Mouse (Mus musculus) MEL (cell line): ENCODE data around the gene Txnip. TPM values are rescaled to one million over a fixed set of nuclear protein-coding genes. Genes with fewer than 3 reads are reported as not detected.
A peak's percentile ranks its signal among the peaks of the same experiment; 100 is the strongest.

Source experiments
- DNase-seq: peaks from one replicate; pipeline ENCODE4 v3.0.0; 2011; ENCODE audit warnings: low read depth, low spot score
- H3K27ac ChIP-seq: 2 replicates; pipeline ENCODE4 v1.5.1; 2012; ENCODE audit warnings: low read depth, mild to moderate bottlenecking, control low read depth, low read length, moderate library complexity; ENCODE audit not compliant: control insufficient read depth
- H3K27me3 ChIP-seq, 2 experiments: fragments of 150-350 bp in 1 of 2; sonication (generic) in 1 of 2; 2 replicates each; pipeline ENCODE4 v1.6.1; 2012; ENCODE audit warnings: low read length in 2 of 2, mild to moderate bottlenecking in 2 of 2, improper control_type of control experiment in 1 of 2, moderate library complexity in 1 of 2; ENCODE audit not compliant: insufficient read depth in 2 of 2, control insufficient read depth in 1 of 2
- H3K36me3 ChIP-seq, 2 experiments: 2 replicates each; pipeline ENCODE4 v1.6.1; 2012 to 2014; ENCODE audit warnings: low read length in 2 of 2, improper control_type of control experiment in 1 of 2, inconsistent platforms in 1 of 2, mild to moderate bottlenecking in 1 of 2; ENCODE audit not compliant: insufficient read depth in 2 of 2, control insufficient read depth in 1 of 2
- H3K4me1 ChIP-seq, 2 experiments: fragments of 150-350 bp in 1 of 2; sonication (generic) in 1 of 2; 2 replicates each; pipeline ENCODE4 v1.6.1; 2012; ENCODE audit warnings: low read length in 2 of 2, improper control_type of control experiment in 1 of 2, mild to moderate bottlenecking in 1 of 2; ENCODE audit not compliant: insufficient read depth in 2 of 2, control insufficient read depth in 1 of 2
- H3K4me3 ChIP-seq, 2 experiments: fragments of 150-350 bp in 1 of 2; sonication (generic) in 1 of 2; 2 replicates each; pipeline ENCODE4 v1.5.1; 2012; ENCODE audit warnings: low read depth in 2 of 2, low read length in 2 of 2, mild to moderate bottlenecking in 2 of 2, moderate library complexity in 2 of 2, control low read depth in 1 of 2, improper control_type of control experiment in 1 of 2; ENCODE audit not compliant: control insufficient read depth in 1 of 2, insufficient read depth in 1 of 2
- H3K79me2 ChIP-seq: 2 replicates; pipeline ENCODE4 v1.6.1; 2012; ENCODE audit warnings: mild to moderate bottlenecking, low read length, moderate library complexity; ENCODE audit not compliant: control insufficient read depth, poor library complexity, insufficient read depth
- H3K9ac ChIP-seq: 2 replicates; pipeline ENCODE4 v1.6.1; 2012; ENCODE audit warnings: low read depth, mild to moderate bottlenecking, control low read depth, low read length, moderate library complexity; ENCODE audit not compliant: control insufficient read depth, poor library complexity, severe bottlenecking
- H3K9me3 ChIP-seq: fragments of 150-350 bp; sonication (generic); replicated peaks from 2 replicates; pipeline ENCODE4 v1.6.1; 2012; ENCODE audit warnings: mild to moderate bottlenecking, low read length, improper control_type of control experiment, moderate library complexity; ENCODE audit not compliant: insufficient read depth
- BHLHE40 ChIP-seq: IDR thresholded peaks from 2 replicates; pipeline ENCODE4 v1.6.1; 2012; ENCODE audit warnings: low read depth, mild to moderate bottlenecking, inconsistent platforms, low read length, improper control_type of control experiment, borderline replicate concordance
- CTCF ChIP-seq, 3 experiments: IDR thresholded peaks in 2 of 3; conservative IDR thresholded peaks in 1 of 3; 2 replicates each; pipeline ENCODE4 v1.5.1; 2011 to 2012; ENCODE audit warnings: low read length in 3 of 3, low read depth in 2 of 3, mild to moderate bottlenecking in 2 of 3, improper control_type of control experiment in 1 of 3, inconsistent platforms in 1 of 3, mixed read lengths in 1 of 3, moderate library complexity in 1 of 3; ENCODE audit not compliant: control insufficient read depth in 1 of 3, insufficient read depth in 1 of 3, poor library complexity in 1 of 3, severe bottlenecking in 1 of 3
- E2F4 ChIP-seq: IDR thresholded peaks from 2 replicates; pipeline ENCODE4 v1.6.1; 2011; ENCODE audit warnings: low read depth, low read length, improper control_type of control experiment, borderline replicate concordance
- EP300 ChIP-seq, 2 experiments: IDR thresholded peaks; 2 replicates each; pipeline ENCODE4 v1.6.1; 2011; ENCODE audit warnings: improper control_type of control experiment in 2 of 2, low read length in 2 of 2, low read depth in 1 of 2, mild to moderate bottlenecking in 1 of 2
- ETS1 ChIP-seq: IDR thresholded peaks from 2 replicates; pipeline ENCODE4 v1.6.1; 2012; ENCODE audit warnings: low read depth, mild to moderate bottlenecking, inconsistent platforms, low read length, improper control_type of control experiment, moderate library complexity
- GATA1 ChIP-seq: IDR thresholded peaks from 2 replicates; pipeline ENCODE4 v1.6.1; 2011; ENCODE audit warnings: low read depth, low read length, improper control_type of control experiment
- JUND ChIP-seq: IDR thresholded peaks from 2 replicates; pipeline ENCODE4 v1.6.1; 2011; ENCODE audit warnings: low read depth, mild to moderate bottlenecking, improper control_type of control experiment, low read length
- KAT2A ChIP-seq: conservative IDR thresholded peaks from 2 replicates; pipeline ENCODE4 v1.6.1; 2012; ENCODE audit warnings: low read depth, low read length, improper control_type of control experiment, inconsistent platforms
- MAX ChIP-seq: IDR thresholded peaks from 2 replicates; pipeline ENCODE4 v1.6.1; 2011; ENCODE audit warnings: low read length, improper control_type of control experiment
- MAZ ChIP-seq: IDR thresholded peaks from 2 replicates; pipeline ENCODE4 v1.6.1; 2012; ENCODE audit warnings: low read depth, mild to moderate bottlenecking, inconsistent platforms, low read length, improper control_type of control experiment
- MEF2A ChIP-seq: IDR thresholded peaks from 2 replicates; pipeline ENCODE4 v1.6.1; 2014; ENCODE audit warnings: low read depth, mild to moderate bottlenecking, inconsistent platforms, low read length, improper control_type of control experiment; ENCODE audit not compliant: poor library complexity, insufficient replicate concordance, severe bottlenecking; ENCODE audit errors: extremely low read depth
- MXI1 ChIP-seq: IDR thresholded peaks from 2 replicates; pipeline ENCODE4 v1.6.1; 2011; ENCODE audit warnings: mild to moderate bottlenecking, low read depth, low read length, improper control_type of control experiment
- MYB ChIP-seq: IDR thresholded peaks from 2 replicates; pipeline ENCODE4 v1.6.1; 2011; ENCODE audit warnings: mild to moderate bottlenecking, low read depth, low read length, improper control_type of control experiment
- MYC ChIP-seq: IDR thresholded peaks from 2 replicates; pipeline ENCODE4 v1.6.1; 2011; ENCODE audit warnings: low read depth, mild to moderate bottlenecking, low read length, improper control_type of control experiment, moderate library complexity
- NELFE ChIP-seq: IDR thresholded peaks from 2 replicates; pipeline ENCODE4 v1.6.1; 2011; ENCODE audit warnings: low read depth, low read length, improper control_type of control experiment
- POLR2AphosphoS2 ChIP-seq: IDR thresholded peaks from 2 replicates; pipeline ENCODE4 v1.6.1; 2011; ENCODE audit warnings: low read length, improper control_type of control experiment
- POLR2AphosphoS5 ChIP-seq: IDR thresholded peaks from 2 replicates; pipeline ENCODE4 v1.6.1; 2012; ENCODE audit warnings: low read depth, borderline replicate concordance, mild to moderate bottlenecking, inconsistent platforms, low read length, moderate library complexity, mixed read lengths
- RAD21 ChIP-seq: IDR thresholded peaks from 2 replicates; pipeline ENCODE4 v1.6.1; 2011; ENCODE audit warnings: mild to moderate bottlenecking, low read depth, low read length, improper control_type of control experiment
- SMC3 ChIP-seq: IDR thresholded peaks from 2 replicates; pipeline ENCODE4 v1.6.1; 2011; ENCODE audit warnings: low read depth, low read length, improper control_type of control experiment
- TAL1 ChIP-seq: IDR thresholded peaks from 2 replicates; pipeline ENCODE4 v1.6.1; 2012; ENCODE audit warnings: mild to moderate bottlenecking, inconsistent platforms, low read length, moderate library complexity, mixed read lengths
- TBP ChIP-seq: IDR thresholded peaks from 2 replicates; pipeline ENCODE4 v1.8.0; 2011; ENCODE audit warnings: low read depth, low read length, improper control_type of control experiment
- TCF12 ChIP-seq: IDR thresholded peaks from 2 replicates; pipeline ENCODE4 v1.6.1; 2014; ENCODE audit warnings: low read depth, mild to moderate bottlenecking, inconsistent platforms, low read length, improper control_type of control experiment, moderate library complexity
- USF2 ChIP-seq, 2 experiments: IDR thresholded peaks; 2 replicates each; pipeline ENCODE4 v1.6.1; 2011 to 2012; ENCODE audit warnings: improper control_type of control experiment in 2 of 2, low read length in 2 of 2, borderline replicate concordance in 1 of 2, inconsistent platforms in 1 of 2, low read depth in 1 of 2, mild to moderate bottlenecking in 1 of 2; ENCODE audit not compliant: insufficient read depth in 1 of 2
- ZC3H11A ChIP-seq: IDR thresholded peaks from 2 replicates; pipeline ENCODE4 v1.6.1; 2012; ENCODE audit warnings: low read depth, mild to moderate bottlenecking, inconsistent platforms, low read length, improper control_type of control experiment
- ZKSCAN1 ChIP-seq: IDR thresholded peaks from 2 replicates; pipeline ENCODE4 v1.6.1; 2012; ENCODE audit warnings: low read depth, mild to moderate bottlenecking, inconsistent platforms, low read length, improper control_type of control experiment, moderate library complexity
- polyA plus RNA-seq, 2 experiments: library from polyadenylated mRNA; stranded (reverse) in 1 of 2; unstranded in 1 of 2; fragments of >175 nt in 1 of 2; fragments of >200 nt in 1 of 2; gene quantifications; 2 replicates each; pipeline versions ENCODE4 v1.2.1 to v1.2.4; 2012; ENCODE audit warnings: low replicate concordance in 2 of 2, low read depth in 1 of 2; ENCODE audit not compliant: insufficient read length in 2 of 2, insufficient read depth in 1 of 2, missing spikeins in 1 of 2
- total RNA-seq: library from RNA; depleted of rRNA; stranded (reverse); fragments of 300-350 nt; gene quantifications from 2 replicates; pipeline ENCODE4 v1.2.3, GENCODE M21; 2012

Gene Txnip
- total and polyA plus RNA-seq, 3 experiments, result 183 to 1,680 (median 237) TPM

GRCm38 (mm10) chr3:96540740-96541139, 17.0 kb upstream of the Txnip start:
- Histone ChIP-seq H3K27ac (no peak overlapping the region), H3K79me2 (no peaks in the 10 kb centered on the region), H3K4me3 (no peak overlapping the region)
- no peak for TF ChIP-seq SMC3
- TF ChIP-seq GATA1, result peak; percentile 59; the same call in 1 of the 2 replicates
- TF ChIP-seq MXI1, result 0 out of 2 replicates have a peak, but pooled peaks have one; percentile 10
- 0 out of 2 replicates have a peak, but pooled peaks have one; percentile 11 for TF ChIP-seq MYC
- 0 out of 2 replicates have a peak, but pooled peaks have one; percentile 12 for TF ChIP-seq ETS1
- TF ChIP-seq EP300 (IDR thresholded peaks at IDR 0.05; ENCODE audit: low read depth in 1 of 2, low read length in 2 of 2), result peak; percentile 39 to 59; a peak in 3 of 4 replicates
- TF ChIP-seq ZKSCAN1, result no peak
- TF ChIP-seq, all 39 proteins: peak for 5
- Histone ChIP-seq H3K9ac (no peak overlapping the region), H3K9me3 (no peaks in the 10 kb centered on the region), H3K36me3 (peaks cover 0 to 5% of the 10 kb centered on the region in 2 experiments; a peak in 2 of 4 replicates), H3K4me1 (peaks cover 7 to 10% of the 10 kb centered on the region in 2 experiments; a peak in 3 of 4 replicates), H3K27me3 (no peaks in the 10 kb centered on the region; a peak in 1 of 4 replicates)
- no peak for DNase-seq

GRCm38 (mm10) chr3:96541328-96542078, 16.3 kb upstream of the Txnip start:
- DNase-seq, result peak; percentile 66
- Histone ChIP-seq H3K4me1 (peaks cover 7 to 10% of the 10 kb centered on the region in 2 experiments; a peak in 3 of 4 replicates), H3K27ac (no peak overlapping the region), H3K9me3 (no peaks in the 10 kb centered on the region), H3K9ac (no peak overlapping the region), H3K27me3 (no peaks in the 10 kb centered on the region; a peak in 1 of 4 replicates), H3K36me3 (peaks cover 0 to 5% of the 10 kb centered on the region in 2 experiments; a peak in 2 of 4 replicates), H3K4me3 (no peak overlapping the region)
- TF ChIP-seq BHLHE40 (no peak), CTCF (IDR thresholded peaks at IDR 0.05 in 2 of 3, conservative IDR thresholded peaks at IDR 0.05 in 1 of 3; ENCODE audit: control insufficient read depth in 1 of 3, insufficient read depth in 1 of 3, low read depth in 2 of 3, low read length in 3 of 3, poor library complexity in 1 of 3, severe bottlenecking in 1 of 3) (peak in 2 of 3 experiments; percentile 45 to 71; a peak in 4 of 6 replicates), MYB (no peak), TBP (no peak), KAT2A (no peak), RAD21 (peak; percentile 58), JUND (no peak), POLR2AphosphoS2 (no peak), USF2 (IDR thresholded peaks at IDR 0.05; ENCODE audit: borderline replicate concordance in 1 of 2, insufficient read depth in 1 of 2, low read depth in 1 of 2, low read length in 2 of 2) (no peak), NELFE (no peak), TAL1 (no peak), MYC (no peak), MAZ (no peak), MEF2A (no peak), ZC3H11A (peak; percentile 48), SMC3 (peak; percentile 60), GATA1 (peak; percentile 83), TCF12 (no peak), POLR2AphosphoS5 (no peak), MAX (no peak), E2F4 (no peak)
- TF ChIP-seq, all 39 proteins: peak for 5
- no peaks in the 10 kb centered on the region for H3K79me2 ChIP-seq
